Mouse (Mus musculus) cerebellum, postnatal 25 days (tissue): Measurements from ENCODE around the gene Mpdz.

ENCODE experiments used
- DNase-seq, 2 experiments: peaks; one replicate each; pipeline ENCODE4 v3.0.0; 2021; ENCODE audit warnings: mixed read lengths in 2 of 2

Gene Mpdz

DNA sequence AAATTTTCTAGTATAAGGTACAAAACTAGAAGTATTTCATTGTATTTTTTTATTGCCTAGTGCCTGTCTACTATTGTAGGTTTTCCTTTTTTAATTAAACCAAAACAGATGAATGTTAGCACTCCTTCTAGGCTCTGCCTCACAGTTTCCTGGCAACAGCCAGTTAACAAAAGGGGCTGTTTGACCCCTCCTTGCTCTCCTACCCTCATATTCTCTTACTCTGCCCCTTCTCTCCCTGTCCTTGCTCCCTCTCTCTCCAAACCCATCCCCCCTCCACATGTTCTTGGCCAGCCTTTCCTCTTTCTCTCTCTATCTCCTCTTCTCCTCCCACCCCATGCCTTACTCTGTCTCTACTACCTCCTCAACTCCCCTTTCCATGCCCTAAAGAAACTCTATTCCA, 53.4 kb downstream of the Mpdz start:
- no peak for DNase-seq

- no peak for DNase-seq
These were observed 55.0 kb downstream of the Mpdz start for GRCm38 (mm10) chr4:81387644-81388043.

- DNase-seq: no peak
These were observed 70.3 kb downstream of the Mpdz start for GRCm38 (mm10) chr4:81372355-81372754.

GRCm38 (mm10) chr4:81351368-81351767, 91.2 kb downstream of the Mpdz start:
- DNase-seq: no peak

DNA sequence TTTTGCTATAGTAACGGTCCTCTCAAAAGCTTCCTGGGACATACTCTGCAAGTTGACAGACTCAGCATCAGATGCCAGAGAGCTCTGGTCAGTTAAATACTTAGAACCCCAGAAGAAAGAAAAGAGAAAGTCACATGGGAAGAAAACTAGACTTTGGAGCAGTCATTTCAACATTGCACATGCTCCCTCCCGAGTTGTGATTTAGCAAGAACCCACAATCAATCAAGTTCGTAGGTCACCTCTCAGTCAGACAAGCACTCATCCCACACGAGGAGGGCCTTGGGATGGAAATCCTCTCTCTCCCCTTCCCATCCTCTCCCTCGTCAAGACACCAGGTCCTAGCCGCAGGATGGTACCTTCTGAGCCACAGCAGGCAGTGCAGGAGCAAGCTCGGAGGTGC, 94.0 kb downstream of the Mpdz start:
- no peak for DNase-seq

DNA sequence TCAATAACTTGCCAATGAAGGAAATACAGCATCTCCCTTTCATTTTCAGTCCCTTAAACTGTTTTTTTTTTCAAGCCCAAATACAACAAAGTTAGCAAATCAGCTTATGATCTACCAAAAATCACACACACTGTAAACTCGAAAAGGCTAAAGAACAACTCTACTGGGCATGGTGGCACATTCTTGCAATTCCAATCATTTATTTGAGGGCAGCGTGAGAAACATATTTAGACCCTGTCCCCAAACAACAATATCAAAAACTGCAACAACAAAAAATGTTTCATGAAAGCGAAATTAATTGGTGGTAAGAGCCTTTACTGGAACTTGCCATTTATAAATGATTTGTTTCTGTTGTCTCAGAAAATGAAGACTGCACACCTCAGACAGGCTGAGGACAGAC, 97.5 kb downstream of the Mpdz start:
- DNase-seq: no peak

DNA sequence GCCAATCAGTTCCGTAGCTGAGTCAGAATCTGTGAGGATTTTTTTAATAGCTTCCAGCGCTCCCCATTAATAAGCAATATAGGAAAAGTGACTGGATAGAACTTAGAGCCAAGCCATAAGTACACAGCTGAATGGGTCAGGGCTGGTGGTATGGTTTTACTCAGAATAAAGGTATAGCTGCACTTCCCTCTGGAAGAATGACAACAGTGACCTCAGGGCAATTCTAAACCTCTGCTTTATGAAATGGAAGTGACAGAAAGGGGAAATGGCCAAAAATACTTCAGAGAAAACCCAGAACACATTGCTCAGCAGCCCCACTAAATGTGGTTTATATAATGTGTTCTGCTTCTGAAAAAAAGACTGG, 109.0 kb downstream of the Mpdz start:
- DNase-seq: no peak

GRCm38 (mm10) chr4:81332901-81333627, 109.6 kb downstream of the Mpdz start:
- DNase-seq: no peak

DNA sequence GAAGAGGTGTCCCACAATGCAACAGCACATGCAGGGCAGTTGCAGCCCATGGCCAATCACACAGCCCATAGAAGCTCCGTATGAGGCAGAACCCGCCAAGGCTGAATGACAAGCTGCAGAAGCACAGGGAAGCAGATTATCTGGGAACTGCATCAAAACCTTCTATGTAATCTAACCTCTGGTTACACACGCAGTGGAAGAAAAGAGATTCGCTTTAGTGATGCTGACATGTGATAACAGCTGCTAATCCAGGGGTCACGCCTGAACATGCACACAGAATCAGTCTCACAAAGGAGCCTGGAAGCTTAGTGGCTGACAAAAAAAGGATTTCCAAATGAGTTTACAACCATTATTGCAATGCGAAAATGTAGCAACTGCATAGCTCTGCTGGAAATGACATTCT, 110.2 kb downstream of the Mpdz start:
- DNase-seq: no peak

DNA sequence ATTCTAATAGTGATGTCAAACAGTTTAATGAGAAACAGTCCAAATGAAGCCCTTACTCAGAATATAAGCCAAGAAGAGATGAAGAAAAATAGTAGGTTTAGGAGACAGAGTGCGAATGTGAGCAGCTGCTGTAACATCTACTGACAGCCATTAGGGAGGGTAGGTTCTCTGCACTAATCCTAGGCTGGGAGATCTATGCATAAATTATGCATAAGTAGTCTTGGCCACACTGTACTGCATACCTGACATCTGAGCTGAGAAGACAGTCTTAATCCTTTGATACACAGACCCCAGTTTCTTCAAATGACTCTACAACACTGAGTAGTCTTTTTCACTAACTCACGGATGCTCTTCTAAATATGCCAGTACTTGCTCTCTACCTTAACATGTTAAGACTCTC, 114.9 kb downstream of the Mpdz start:
- DNase-seq: no peak

- DNase-seq: no peak
These were observed 118.8 kb downstream of the Mpdz start for GRCm38 (mm10) chr4:81323853-81324252.

DNA sequence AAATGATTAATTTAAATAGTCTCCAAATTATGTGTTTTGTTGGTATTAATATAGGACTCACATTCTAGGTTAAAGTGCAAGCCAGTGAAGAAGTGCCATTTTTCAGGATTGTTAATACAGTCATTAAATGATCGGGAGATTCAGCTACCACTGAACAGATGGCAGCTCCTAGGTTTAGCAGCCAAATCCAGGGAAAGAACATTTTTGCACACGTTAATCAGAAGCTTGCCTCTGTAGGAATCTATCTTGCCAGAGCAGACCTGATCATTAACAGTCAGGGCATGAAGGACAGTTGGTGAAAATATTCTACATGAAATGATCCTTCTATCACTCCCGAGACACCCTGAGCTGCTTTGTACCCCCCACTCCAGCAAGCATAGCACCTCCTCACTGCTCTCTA, 120.4 kb downstream of the Mpdz start:
- peak in 1 of 2 experiments; percentile 53 for DNase-seq

- no peak for DNase-seq
These were observed 128.0 kb downstream of the Mpdz start for GRCm38 (mm10) chr4:81314618-81315017.

DNA sequence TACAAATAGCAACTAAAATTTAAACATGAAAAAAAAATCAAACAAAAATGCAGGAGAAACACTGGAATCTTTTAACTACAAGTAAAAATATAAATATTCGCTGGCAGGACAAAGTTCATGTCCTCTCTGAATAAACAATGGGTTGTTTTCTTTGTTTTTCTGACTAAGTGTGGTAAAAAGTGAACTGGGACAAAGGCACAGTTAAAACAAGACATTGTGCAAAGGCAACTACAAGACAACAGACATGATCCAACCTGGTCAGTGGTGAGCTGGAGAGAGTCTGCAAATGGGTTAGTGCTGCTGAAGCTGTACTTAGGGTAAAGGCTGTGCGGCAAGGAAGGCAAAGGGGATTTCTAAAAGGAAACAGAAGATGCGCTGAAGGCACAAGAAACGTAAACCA, 129.4 kb downstream of the Mpdz start:
- DNase-seq: no peak

GRCm38 (mm10) chr4:81310168-81310474, 132.5 kb downstream of the Mpdz start:
- no peak for DNase-seq

DNA sequence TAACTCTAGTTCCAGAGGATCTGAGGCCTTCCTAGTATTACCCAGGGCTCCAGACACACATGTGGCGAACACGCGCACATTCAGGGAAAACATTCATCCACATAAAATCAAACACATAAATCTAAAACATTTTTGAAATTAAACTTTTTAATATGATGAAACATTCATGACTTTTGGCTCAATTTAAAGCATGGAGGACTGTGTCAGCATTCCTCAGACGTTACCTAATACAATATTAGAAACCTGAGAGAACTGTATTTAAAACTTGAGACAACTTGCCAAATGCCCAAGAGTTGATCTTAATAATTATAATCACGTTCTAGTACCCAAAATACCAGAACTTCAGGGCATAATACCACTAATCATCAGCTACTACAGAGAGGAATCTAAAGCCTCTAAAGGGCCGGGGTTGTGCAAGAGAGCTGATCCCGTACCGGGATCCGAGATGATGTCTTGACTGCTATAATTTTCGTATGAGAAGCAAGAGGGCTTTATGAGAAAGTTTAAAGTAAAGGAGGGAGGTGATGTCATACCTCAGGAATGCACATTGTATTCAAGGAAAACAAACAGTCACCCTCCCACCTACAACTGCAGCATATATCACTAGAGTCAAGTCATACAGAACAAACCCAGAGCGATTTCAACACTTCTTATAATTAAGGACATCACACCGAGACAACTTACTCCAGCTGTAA, 133.0 kb downstream of the Mpdz start:
- no peak for DNase-seq

DNA sequence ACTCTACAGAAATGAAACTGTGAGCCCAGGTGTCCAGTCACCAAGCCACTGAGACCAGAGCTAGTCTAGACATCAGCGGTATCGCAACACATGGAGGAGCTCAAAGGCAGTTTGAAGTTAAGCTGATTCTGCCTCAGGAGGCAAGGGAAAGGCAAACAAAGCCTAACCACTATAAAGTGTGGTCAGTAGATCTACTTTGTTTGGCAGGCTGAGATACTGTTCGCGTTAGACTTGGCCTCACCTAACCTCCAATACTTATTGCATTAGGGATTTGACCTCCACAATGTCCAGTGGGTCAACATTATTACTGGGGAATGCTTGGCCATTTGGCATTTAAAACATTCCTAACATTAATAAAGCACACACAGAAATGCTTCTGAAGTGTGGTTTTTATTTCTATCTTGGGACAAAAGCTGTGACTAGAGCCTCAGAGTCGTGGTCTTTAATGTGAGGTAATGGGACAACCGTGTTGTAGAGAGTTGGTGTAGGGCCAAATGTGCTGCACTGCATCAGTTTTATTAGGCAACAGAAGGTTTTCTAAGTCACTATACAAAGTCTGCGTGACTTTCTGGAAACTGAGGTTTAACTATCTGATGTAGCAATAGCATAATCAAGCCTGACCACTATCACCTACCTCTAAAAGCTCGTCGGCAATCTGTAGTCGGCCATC, 134.9 kb downstream of the Mpdz start:
- no peak for DNase-seq

DNA sequence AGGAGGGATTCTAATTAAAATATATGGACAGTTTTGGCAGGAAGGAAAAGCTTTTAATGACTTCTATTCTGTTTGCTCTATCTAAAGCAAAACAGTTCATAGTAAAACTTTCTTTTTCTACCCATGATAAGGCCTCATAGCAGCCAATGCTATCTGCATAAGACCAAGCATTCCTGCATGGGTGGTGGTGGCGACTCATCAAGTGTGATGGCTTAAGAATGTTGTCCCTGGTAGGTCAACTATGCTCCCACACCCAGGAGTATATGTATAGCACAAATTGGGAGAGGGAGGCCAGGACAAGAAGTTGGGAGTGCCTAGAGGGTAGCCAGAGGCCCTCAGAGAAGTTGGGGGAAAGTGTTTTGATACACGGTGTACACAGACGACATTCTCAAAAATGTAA, 140.6 kb downstream of the Mpdz start:
- DNase-seq: no peak

DNA sequence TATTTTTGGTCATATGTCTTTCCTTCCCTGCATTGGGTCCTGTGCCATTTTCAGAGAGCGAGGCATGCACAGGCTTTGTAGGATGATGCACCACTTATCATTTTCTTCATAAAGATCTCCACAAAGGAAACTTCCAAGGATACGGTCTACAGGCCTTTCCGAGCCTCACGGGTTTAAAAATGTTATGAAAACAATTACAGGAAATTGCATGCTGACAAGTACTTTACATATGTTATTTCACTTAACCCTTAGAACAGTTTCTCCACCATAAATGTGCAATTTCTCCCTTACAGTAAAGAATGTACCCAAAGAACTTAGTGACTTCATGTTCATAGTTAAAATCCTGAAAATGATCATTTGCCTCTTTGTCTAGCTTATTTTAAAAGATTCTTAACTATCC, 144.2 kb downstream of the Mpdz start:
- DNase-seq: no peak

GRCm38 (mm10) chr4:81293309-81293708, 149.3 kb downstream of the Mpdz start:
- DNase-seq: no peak

DNA sequence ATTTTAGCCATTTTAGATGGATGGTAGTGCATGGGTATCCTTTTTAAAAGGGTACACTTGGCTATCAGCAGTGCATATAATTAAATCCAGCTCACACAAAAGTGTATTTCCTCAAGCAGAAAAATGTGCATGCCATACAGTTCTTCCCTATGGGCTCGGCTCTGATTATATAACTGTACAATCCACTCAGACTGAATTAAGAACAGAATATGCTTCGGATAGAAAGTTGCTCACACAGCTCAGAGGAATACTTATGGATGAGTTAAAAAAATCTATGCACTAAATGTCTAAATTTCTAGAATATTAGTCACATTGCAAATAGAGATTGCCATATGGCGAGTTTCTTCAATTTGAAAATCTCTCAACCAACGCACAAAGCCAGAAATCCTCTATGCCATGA, 157.1 kb downstream of the Mpdz start:
- no peak for DNase-seq

DNA sequence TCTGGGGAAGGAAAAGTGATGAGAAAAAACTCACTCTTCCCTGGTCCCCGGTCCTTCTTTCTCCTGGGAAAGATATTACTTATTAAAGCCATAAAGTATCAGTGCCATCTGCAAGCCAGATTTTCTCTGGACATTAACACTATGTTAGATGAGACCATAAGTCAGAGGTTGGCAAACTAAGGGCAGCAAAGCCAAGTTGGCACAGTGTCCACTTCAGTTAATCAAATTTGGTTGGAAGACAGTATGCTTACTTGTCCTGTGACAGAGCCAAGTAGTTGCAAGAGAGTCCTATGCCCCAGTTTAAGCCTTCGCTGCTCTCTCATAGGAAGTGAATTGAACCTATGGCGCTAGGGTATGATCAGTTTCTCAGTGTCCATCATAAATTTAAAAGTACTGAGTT, 159.0 kb downstream of the Mpdz start:
- DNase-seq: no peak

DNA sequence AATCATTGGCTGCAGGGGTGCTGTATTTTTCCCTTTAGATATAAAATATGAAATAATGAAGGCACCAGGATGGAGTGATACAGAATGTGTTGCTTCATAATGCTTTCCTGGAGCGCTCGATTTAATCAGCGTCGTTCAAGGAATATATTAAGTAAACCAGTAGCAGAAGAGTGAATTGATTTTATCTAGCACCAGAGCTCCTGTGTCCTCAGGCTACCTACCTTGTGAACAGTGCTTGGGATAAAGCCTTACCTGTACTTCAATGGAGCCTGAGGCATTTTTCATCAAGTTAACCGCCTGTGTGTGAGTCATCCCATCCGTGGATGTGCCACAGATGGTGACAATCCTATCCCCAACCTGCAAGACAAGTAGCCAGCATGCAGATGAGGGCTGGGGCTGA, 159.5 kb downstream of the Mpdz start:
- DNase-seq: no peak

- DNase-seq: no peak
These were observed 162.5 kb downstream of the Mpdz start for GRCm38 (mm10) chr4:81280098-81280497.

GRCm38 (mm10) chr4:81279451-81279850, 163.2 kb downstream of the Mpdz start:
- no peak for DNase-seq
